Mouse (Mus musculus): ENCODE data around the gene Foxd2. TPM values are rescaled to one million over a fixed set of nuclear protein-coding genes. Genes with fewer than 3 reads are reported as not detected.
A peak's percentile ranks its signal among the peaks of the same experiment; 100 is the strongest.

Gene Foxd2
- polyA plus RNA-seq (2015; fragmentation: Nextera tagmentation; extraction: Ambion mirVana): 0.05 and 0.07 TPM in 2 replicates

- 0% methylated on average over 39 of the region's 64 CpGs for WGBS
- Histone ChIP-seq H3K4me1 (ENCODE audit: control insufficient read depth, insufficient read depth, low read depth, low read length) (peaks cover 15% of the 10 kb centered on the region), H3K4me2 (ENCODE audit: low read length) (peak within 1 kb of the TSS; percentile 70), H3K27ac (ENCODE audit: low read depth, low read length) (no peak within 1 kb of the TSS), H3K4me3 (ENCODE audit: low read length) (peak within 1 kb of the TSS; percentile 45), H3K27me3 (replicated peaks; ENCODE audit: control insufficient read depth, insufficient read depth, low read length) (peaks cover 75% of the 10 kb centered on the region), H3K9ac (ENCODE audit: low read depth, low read length) (peak within 1 kb of the TSS; percentile 43), H3K9me3 (ENCODE audit: control insufficient read depth, low read length) (peaks cover 2% of the 10 kb centered on the region; the same call in 1 of the 2 replicates), H3K36me3 (ENCODE audit: control insufficient read depth, insufficient read depth, low read length) (no peaks in the 10 kb centered on the region)
- ATAC-seq: peak; percentile 76
Observed at GRCm38 (mm10) chr4:114908829-114909601, at the start of gene Foxd2. TSS of gene Foxd2 (minus strand) at chr4:114908873.

- Histone ChIP-seq H3K9ac (ENCODE audit: low read depth, low read length) (no peak overlapping the region), H3K9me3 (ENCODE audit: control insufficient read depth, low read length) (no peaks in the 10 kb centered on the region), H3K4me1 (ENCODE audit: control insufficient read depth, insufficient read depth, low read depth, low read length) (no peaks in the 10 kb centered on the region), H3K4me2 (ENCODE audit: low read length) (no peak overlapping the region), H3K27me3 (replicated peaks; ENCODE audit: control insufficient read depth, insufficient read depth, low read length) (no peaks in the 10 kb centered on the region), H3K4me3 (ENCODE audit: low read length) (no peak overlapping the region), H3K36me3 (ENCODE audit: control insufficient read depth, insufficient read depth, low read length) (peaks cover 10% of the 10 kb centered on the region), H3K27ac (ENCODE audit: low read depth, low read length) (no peak overlapping the region)
- WGBS: 88% methylated on average over 2 of the region's 2 CpGs
- ATAC-seq: no peak
Observed at GRCm38 (mm10) chr4:114958231-114958630, 49.6 kb upstream of the Foxd2 start.

DNA sequence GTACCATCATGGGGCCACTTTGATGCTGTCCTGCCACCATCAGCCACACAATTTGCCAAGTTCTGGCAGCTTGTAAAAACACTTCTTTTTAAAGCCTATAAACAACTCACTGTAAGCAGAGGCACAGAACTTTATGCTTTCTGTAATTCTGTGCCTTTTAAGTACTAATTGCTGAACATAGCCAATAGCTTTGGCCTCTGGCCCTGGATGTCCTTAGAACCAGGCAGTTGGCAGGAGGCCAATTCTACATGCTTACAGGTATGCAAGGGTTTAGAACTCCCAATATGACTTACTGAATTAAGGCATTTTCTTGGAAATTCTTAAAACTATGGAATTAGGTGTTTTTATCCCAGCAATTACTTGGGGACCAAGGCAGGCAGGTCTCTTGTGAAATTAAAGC, 48.7 kb upstream of the Foxd2 start:
- peaks cover 4% of the 10 kb centered on the region for H3K36me3 ChIP-seq (ENCODE audit: control insufficient read depth, insufficient read depth, low read length)
- ATAC-seq: no peak
- no peaks in the 10 kb centered on the region for H3K4me1 ChIP-seq (ENCODE audit: control insufficient read depth, insufficient read depth, low read depth, low read length)
- H3K27ac ChIP-seq (ENCODE audit: low read depth, low read length): no peak overlapping the region
- no peak overlapping the region for H3K4me2 ChIP-seq (ENCODE audit: low read length)
- H3K9me3 ChIP-seq (ENCODE audit: control insufficient read depth, low read length): no peaks in the 10 kb centered on the region
- no peak overlapping the region for H3K9ac ChIP-seq (ENCODE audit: low read depth, low read length)
- no peaks in the 10 kb centered on the region for H3K27me3 ChIP-seq (replicated peaks; ENCODE audit: control insufficient read depth, insufficient read depth, low read length)
- no peak overlapping the region for H3K4me3 ChIP-seq (ENCODE audit: low read length)

DNA sequence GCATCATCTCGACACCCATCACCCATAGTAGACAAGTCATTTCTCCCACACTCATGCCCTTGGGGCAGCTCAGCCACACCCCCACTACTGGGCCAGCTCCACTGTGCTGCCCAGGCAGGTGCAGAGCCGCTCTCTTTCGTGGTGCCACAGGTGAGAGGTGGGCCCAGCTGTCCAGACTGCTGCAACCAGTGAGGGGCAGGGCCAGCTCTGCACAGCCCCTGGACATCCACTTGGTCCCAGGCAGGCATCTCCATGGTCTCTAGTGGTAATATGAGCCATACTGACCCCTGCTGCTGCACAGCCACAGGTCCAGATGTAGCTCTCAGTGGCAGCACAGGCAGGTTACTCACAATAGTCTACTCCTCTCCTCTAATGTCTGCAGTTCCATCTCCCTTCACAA, 44.5 kb upstream of the Foxd2 start:
- Histone ChIP-seq H3K4me1 (ENCODE audit: control insufficient read depth, insufficient read depth, low read depth, low read length) (no peaks in the 10 kb centered on the region), H3K27ac (ENCODE audit: low read depth, low read length) (no peak overlapping the region), H3K27me3 (replicated peaks; ENCODE audit: control insufficient read depth, insufficient read depth, low read length) (peaks cover 3% of the 10 kb centered on the region; the same call in 1 of the 2 replicates), H3K4me3 (ENCODE audit: low read length) (no peak overlapping the region), H3K4me2 (ENCODE audit: low read length) (no peak overlapping the region), H3K9ac (ENCODE audit: low read depth, low read length) (no peak overlapping the region), H3K9me3 (ENCODE audit: control insufficient read depth, low read length) (no peaks in the 10 kb centered on the region), H3K36me3 (ENCODE audit: control insufficient read depth, insufficient read depth, low read length) (no peaks in the 10 kb centered on the region)
- WGBS: 95% methylated on average over 3 of the region's 3 CpGs
- peak; percentile 60 for ATAC-seq

- H3K4me2 ChIP-seq (ENCODE audit: low read length): no peak overlapping the region
- H3K27ac ChIP-seq (ENCODE audit: low read depth, low read length): no peak overlapping the region
- ATAC-seq: no peak; the same call in 1 of the 2 replicates
- no peaks in the 10 kb centered on the region for H3K36me3 ChIP-seq (ENCODE audit: control insufficient read depth, insufficient read depth, low read length)
- no peaks in the 10 kb centered on the region for H3K9me3 ChIP-seq (ENCODE audit: control insufficient read depth, low read length)
- H3K4me1 ChIP-seq (ENCODE audit: control insufficient read depth, insufficient read depth, low read depth, low read length): no peaks in the 10 kb centered on the region
- WGBS: 72% methylated on average over 7 of the region's 7 CpGs
- H3K27me3 ChIP-seq (replicated peaks; ENCODE audit: control insufficient read depth, insufficient read depth, low read length): peaks cover 7% of the 10 kb centered on the region
- H3K9ac ChIP-seq (ENCODE audit: low read depth, low read length): no peak overlapping the region
- no peak overlapping the region for H3K4me3 ChIP-seq (ENCODE audit: low read length)
Observed at GRCm38 (mm10) chr4:114947852-114948481, 39.3 kb upstream of the Foxd2 start.

GRCm38 (mm10) chr4:114947395-114947794, 38.7 kb upstream of the Foxd2 start:
- Histone ChIP-seq H3K27ac (ENCODE audit: low read depth, low read length) (no peak overlapping the region), H3K9me3 (ENCODE audit: control insufficient read depth, low read length) (no peaks in the 10 kb centered on the region), H3K9ac (ENCODE audit: low read depth, low read length) (no peak overlapping the region), H3K4me1 (ENCODE audit: control insufficient read depth, insufficient read depth, low read depth, low read length) (no peaks in the 10 kb centered on the region), H3K27me3 (replicated peaks; ENCODE audit: control insufficient read depth, insufficient read depth, low read length) (peaks cover 7% of the 10 kb centered on the region), H3K36me3 (ENCODE audit: control insufficient read depth, insufficient read depth, low read length) (no peaks in the 10 kb centered on the region), H3K4me2 (ENCODE audit: low read length) (no peak overlapping the region), H3K4me3 (ENCODE audit: low read length) (no peak overlapping the region)
- peak; percentile 95 for ATAC-seq
- 33% methylated on average over 6 of the region's 6 CpGs for WGBS

DNA sequence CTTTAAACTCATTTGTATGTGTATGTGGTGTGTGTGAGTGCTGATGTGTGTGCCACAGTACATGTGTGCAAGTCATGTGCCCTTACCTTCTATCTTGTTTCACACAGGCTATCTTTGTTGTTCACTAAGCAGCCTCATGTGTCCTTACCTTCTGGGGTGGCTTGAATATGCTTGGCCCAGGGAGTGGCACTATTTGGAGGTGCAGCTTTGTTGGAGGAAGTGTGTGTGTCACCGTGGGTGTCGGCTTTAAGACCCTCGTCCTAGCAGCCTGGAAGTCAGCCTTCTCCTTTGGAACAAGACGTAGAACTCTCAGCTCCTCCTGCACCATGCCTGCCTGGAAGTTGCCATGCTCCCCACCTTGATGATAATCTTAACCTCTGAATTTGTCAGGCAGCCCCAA, 37.7 kb upstream of the Foxd2 start:
- no peaks in the 10 kb centered on the region for H3K9me3 ChIP-seq (ENCODE audit: control insufficient read depth, low read length)
- no peaks in the 10 kb centered on the region for H3K36me3 ChIP-seq (ENCODE audit: control insufficient read depth, insufficient read depth, low read length)
- H3K27ac ChIP-seq (ENCODE audit: low read depth, low read length): no peak overlapping the region
- WGBS: 90% methylated on average over 4 of the region's 4 CpGs
- H3K4me1 ChIP-seq (ENCODE audit: control insufficient read depth, insufficient read depth, low read depth, low read length): no peaks in the 10 kb centered on the region
- no peak overlapping the region for H3K4me2 ChIP-seq (ENCODE audit: low read length)
- peaks cover 7% of the 10 kb centered on the region for H3K27me3 ChIP-seq (replicated peaks; ENCODE audit: control insufficient read depth, insufficient read depth, low read length)
- ATAC-seq: no peak
- no peak overlapping the region for H3K9ac ChIP-seq (ENCODE audit: low read depth, low read length)
- H3K4me3 ChIP-seq (ENCODE audit: low read length): no peak overlapping the region

DNA sequence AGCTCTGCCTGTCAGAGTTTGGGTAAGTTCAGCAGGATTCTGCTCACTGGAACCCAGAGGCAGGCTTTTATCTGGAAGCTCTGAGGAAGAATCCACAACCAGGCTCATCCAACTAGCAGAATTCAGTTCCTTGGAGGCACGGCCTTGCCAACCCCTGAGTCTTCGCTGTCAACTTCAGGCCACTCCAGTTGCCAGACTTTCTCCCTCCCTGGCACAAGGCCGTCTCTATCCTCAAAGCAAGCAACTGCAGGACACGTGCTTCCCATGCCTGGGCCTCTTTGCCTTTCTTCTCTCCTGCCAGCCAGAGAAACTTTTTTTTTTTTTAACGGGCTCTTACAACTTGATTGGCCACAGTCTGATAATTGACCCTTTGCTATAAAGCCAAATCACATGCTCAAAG, 36.3 kb upstream of the Foxd2 start:
- no peak overlapping the region for H3K4me2 ChIP-seq (ENCODE audit: low read length)
- WGBS: 26% methylated on average over 5 of the region's 5 CpGs
- no peak overlapping the region for H3K27ac ChIP-seq (ENCODE audit: low read depth, low read length)
- no peaks in the 10 kb centered on the region for H3K9me3 ChIP-seq (ENCODE audit: control insufficient read depth, low read length)
- H3K4me3 ChIP-seq (ENCODE audit: low read length): no peak overlapping the region
- peaks cover 7% of the 10 kb centered on the region for H3K27me3 ChIP-seq (replicated peaks; ENCODE audit: control insufficient read depth, insufficient read depth, low read length)
- no peaks in the 10 kb centered on the region for H3K36me3 ChIP-seq (ENCODE audit: control insufficient read depth, insufficient read depth, low read length)
- H3K4me1 ChIP-seq (ENCODE audit: control insufficient read depth, insufficient read depth, low read depth, low read length): no peaks in the 10 kb centered on the region
- peak; percentile 34; the same call in 1 of the 2 replicates for ATAC-seq
- no peak overlapping the region for H3K9ac ChIP-seq (ENCODE audit: low read depth, low read length)

DNA sequence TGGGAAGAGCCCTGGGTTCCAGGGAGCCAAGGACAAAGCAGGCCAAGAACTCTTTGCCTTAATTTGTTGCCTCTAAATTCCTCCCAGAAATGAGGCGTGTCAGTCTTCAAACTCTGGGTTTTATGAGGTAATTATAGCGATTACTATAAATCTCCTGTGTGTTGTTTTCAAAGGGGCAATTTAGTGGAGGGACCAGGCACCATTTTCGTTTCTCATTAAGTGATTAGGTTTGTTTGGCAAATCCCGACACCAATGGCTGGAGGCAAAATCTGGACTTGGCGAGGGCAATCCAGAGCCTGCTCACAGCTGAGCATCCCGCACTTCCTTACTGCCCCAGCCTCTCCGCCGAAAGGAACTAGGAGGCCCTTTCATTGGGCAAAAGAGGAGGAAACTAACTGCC, 33.9 kb upstream of the Foxd2 start:
- no peak for ATAC-seq
- no peaks in the 10 kb centered on the region for H3K4me1 ChIP-seq (ENCODE audit: control insufficient read depth, insufficient read depth, low read depth, low read length)
- H3K4me3 ChIP-seq (ENCODE audit: low read length): no peak overlapping the region
- H3K36me3 ChIP-seq (ENCODE audit: control insufficient read depth, insufficient read depth, low read length): no peaks in the 10 kb centered on the region
- no peak overlapping the region for H3K9ac ChIP-seq (ENCODE audit: low read depth, low read length)
- H3K27me3 ChIP-seq (replicated peaks; ENCODE audit: control insufficient read depth, insufficient read depth, low read length): 0 out of 2 replicates have a peak, but pooled peaks cover 4% of the 10 kb centered on the region
- 44% methylated on average over 8 of the region's 8 CpGs for WGBS
- H3K9me3 ChIP-seq (ENCODE audit: control insufficient read depth, low read length): no peaks in the 10 kb centered on the region
- H3K27ac ChIP-seq (ENCODE audit: low read depth, low read length): no peak overlapping the region
- no peak overlapping the region for H3K4me2 ChIP-seq (ENCODE audit: low read length)

All from hindbrain, embryonic 16.5 days (tissue).